Mouse (Mus musculus) ES-E14 (cell line): ENCODE measurements around the gene Cdh13.
A peak's percentile ranks its signal among the peaks of the same experiment; 100 is the strongest.
"Not testable (repeated sequence)": the region's sequence is repeated elsewhere in the genome, so short reads cannot be mapped to it uniquely, and the experiment has no call there.

Source experiments
- CHD2 ChIP-seq: IDR thresholded peaks from 2 replicates; pipeline ENCODE4 v1.6.1; 2014; ENCODE audit warnings: mild to moderate bottlenecking, low read depth, low read length, inconsistent platforms
- HCFC1 ChIP-seq: IDR thresholded peaks from 2 replicates; pipeline ENCODE4 v1.6.1; 2012; ENCODE audit warnings: low read length, inconsistent platforms, borderline replicate concordance; ENCODE audit not compliant: insufficient read depth
- MAFK ChIP-seq: IDR thresholded peaks from 2 replicates; pipeline ENCODE4 v1.6.1; 2014; ENCODE audit warnings: mild to moderate bottlenecking, low read depth, low read length, inconsistent platforms; ENCODE audit not compliant: insufficient read depth
- ZC3H11A ChIP-seq: IDR thresholded peaks from 2 replicates; pipeline ENCODE4 v1.6.1; 2012; ENCODE audit warnings: low read depth, mild to moderate bottlenecking, inconsistent platforms, low read length, borderline replicate concordance
- ZNF384 ChIP-seq: IDR thresholded peaks from 2 replicates; pipeline ENCODE4 v1.6.1; 2012; ENCODE audit warnings: low read depth, low read length, inconsistent platforms

DNA sequence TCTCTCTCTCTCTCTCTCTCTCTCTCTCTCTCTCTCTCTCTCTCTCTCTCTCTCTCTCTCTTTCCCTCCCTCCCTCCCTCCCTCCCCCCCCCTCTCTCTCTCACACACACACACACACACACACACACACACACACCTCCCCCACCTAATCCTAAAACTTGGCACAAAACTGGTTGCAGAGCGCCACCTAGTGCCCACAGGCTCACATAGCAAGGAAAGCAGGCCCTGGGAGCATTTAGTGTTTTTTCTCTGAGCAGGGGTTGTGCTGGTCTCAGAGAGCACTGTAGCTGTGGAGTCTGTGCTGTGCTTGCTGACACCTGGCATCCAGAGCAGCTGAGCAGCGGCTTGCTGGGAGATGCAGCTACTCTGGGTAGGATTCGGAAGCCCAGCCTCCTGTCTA lies 1014.2 kb downstream of the Cdh13 start:
- TF ChIP-seq CHD2, MAFK, ZNF384, HCFC1: not testable (repeated sequence)
- TF ChIP-seq ZC3H11A, result peak; percentile 16; the same call in 1 of the 2 replicates
